Mouse (Mus musculus) hindbrain, postnatal 0 days (tissue): ENCODE data around the gene Bmp6. TPM values are rescaled to one million over a fixed set of nuclear protein-coding genes. Genes with fewer than 3 reads are reported as not detected.

ENCODE experiments used
- ATAC-seq: fragments of 200-750 bp; cut with Nextera tagmentation; 2 replicates; pipeline ENCODE4 v1.8.0; 2017; ENCODE audit warnings: mild to moderate bottlenecking, moderate TSS enrichment, moderate library complexity
- DNase-seq: peaks from one replicate; pipeline ENCODE4 v3.0.0-alpha.2; 2015; ENCODE audit warnings: low spot score
- H3K27ac ChIP-seq: fragments of 300-500 bp; sonication (generic); 2 replicates; pipeline ENCODE4 v1.5.1; 2014; ENCODE audit warnings: mild to moderate bottlenecking
- H3K27me3 ChIP-seq: fragments of 300-500 bp; sonication (generic); 2 replicates; pipeline ENCODE4 v1.6.1; 2014; ENCODE audit warnings: low read length, mixed read lengths; ENCODE audit not compliant: insufficient read depth
- H3K36me3 ChIP-seq: fragments of 300-500 bp; sonication (generic); 2 replicates; pipeline ENCODE4 v1.6.1; 2014; ENCODE audit warnings: low read length, mixed read lengths; ENCODE audit not compliant: insufficient read depth
- H3K4me1 ChIP-seq: fragments of 300-500 bp; sonication (generic); 2 replicates; pipeline ENCODE4 v1.6.1; 2014; ENCODE audit warnings: antibody characterized with exemption, low read length, mixed read lengths; ENCODE audit not compliant: insufficient read depth
- H3K4me2 ChIP-seq: fragments of 300-500 bp; sonication (generic); 2 replicates; pipeline ENCODE4 v1.6.1; 2014; ENCODE audit warnings: low read depth, mild to moderate bottlenecking, low read length, moderate library complexity, mixed read lengths
- H3K4me3 ChIP-seq: fragments of 300-500 bp; sonication (generic); 2 replicates; pipeline ENCODE4 v1.5.1; 2014; ENCODE audit warnings: low read length
- H3K9ac ChIP-seq: fragments of 300-500 bp; sonication (generic); replicated peaks from 2 replicates; pipeline ENCODE4 v1.6.1; 2014; ENCODE audit warnings: mild to moderate bottlenecking, low read length, moderate library complexity, mixed read lengths
- H3K9me3 ChIP-seq: fragments of 300-500 bp; sonication (generic); 2 replicates; pipeline ENCODE4 v1.6.1; 2016; ENCODE audit warnings: low read length, mixed read lengths
- CTCF ChIP-seq: IDR thresholded peaks from 2 replicates; pipeline ENCODE4 v1.5.1; 2016; ENCODE audit warnings: antibody characterized with exemption, control low read depth, low read depth
- WGBS: fragments of 180-500 bp; shearing (Covaris S2); extraction: QIAGEN DNeasy Blood & Tissue Kit; methylation state at CpG from one replicate; pipeline ENCODE4 v1.1.7; 2014; 5-methylcytosine and 5-hydroxymethylcytosine counted together
- polyA plus RNA-seq: library from polyadenylated mRNA; unstranded; fragments of >200 nt; fragmentation: Nextera tagmentation; extraction: Ambion mirVana; gene quantifications from 2 replicates; pipeline ENCODE4 v1.2.1, GENCODE M21; 2015
- total RNA-seq: library from RNA; depleted of rRNA; stranded (reverse); fragments of >200 nt; gene quantifications from 2 replicates; pipeline ENCODE4 v1.2.3, GENCODE M21; 2014

Gene Bmp6
- total and polyA plus RNA-seq, 2 experiments from 2014 or later: 5.2 to 20.9 TPM

DNA sequence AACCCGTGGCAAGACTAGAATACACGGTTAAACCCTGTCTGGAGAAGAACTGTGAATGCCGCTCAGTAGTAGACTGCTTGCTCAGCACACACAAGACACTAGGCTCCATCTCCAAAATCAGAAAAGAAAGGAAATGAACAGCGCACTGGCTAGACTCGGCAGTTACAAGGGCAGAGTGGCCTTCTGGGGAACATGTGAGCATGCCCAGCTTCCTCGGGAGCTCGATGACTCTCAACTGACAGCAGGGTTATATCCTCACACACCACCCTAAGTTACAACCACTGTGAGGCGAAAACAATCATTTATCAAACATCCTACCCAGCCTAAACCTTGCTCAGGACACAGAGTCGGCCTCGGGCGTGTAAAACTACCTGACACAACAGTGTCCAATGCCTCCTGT, 175.4 kb downstream of the Bmp6 start:
- DNase-seq (no peak), ATAC-seq (no peak)
- no peak overlapping the region for H3K27ac ChIP-seq
- peaks cover 31% of the 10 kb centered on the region; the same call in 1 of the 2 replicates for H3K36me3 ChIP-seq
- no peak overlapping the region for H3K4me3 ChIP-seq
- H3K27me3 ChIP-seq: no peaks in the 10 kb centered on the region
- no peaks in the 10 kb centered on the region for H3K4me1 ChIP-seq
- no peak overlapping the region for H3K4me2 ChIP-seq
- no peaks in the 10 kb centered on the region for H3K9me3 ChIP-seq
- WGBS: 94% methylated on average over 11 of the region's 11 CpGs
- no peak for TF ChIP-seq CTCF
- no peak overlapping the region for H3K9ac ChIP-seq

DNA sequence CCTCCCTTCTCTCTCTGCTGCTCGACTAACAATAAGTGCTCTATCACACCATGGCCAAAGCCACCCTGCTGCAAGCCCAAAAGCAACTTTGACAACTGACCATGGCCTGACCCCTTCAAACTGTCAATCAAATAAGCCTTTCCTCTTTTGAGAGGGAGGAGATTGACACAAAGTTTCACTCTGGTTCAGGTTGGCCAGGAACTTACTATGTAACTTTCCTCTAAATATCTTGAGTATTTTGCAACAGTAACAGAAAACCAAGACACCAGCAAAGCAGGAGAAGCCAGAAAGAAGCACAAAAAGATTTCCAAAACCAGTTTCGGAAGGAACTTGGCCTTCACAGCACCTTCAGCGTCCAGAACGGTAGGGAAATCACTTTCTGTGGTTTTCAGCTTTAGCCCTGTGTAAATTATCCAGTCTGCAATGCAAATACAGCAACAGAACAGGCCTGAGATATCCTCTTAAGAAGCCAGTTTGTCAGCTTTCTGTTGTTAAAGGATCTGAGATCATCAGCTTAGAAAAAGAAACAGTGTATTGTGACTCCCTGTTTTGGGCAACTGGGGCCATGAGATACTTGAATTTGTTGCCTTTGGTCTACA, 177.2 kb downstream of the Bmp6 start:
- WGBS: 79% methylated on average over 4 of the region's 4 CpGs
- no peak for TF ChIP-seq CTCF
- H3K9ac ChIP-seq: no peak overlapping the region
- H3K36me3 ChIP-seq: peaks cover 21% of the 10 kb centered on the region; the same call in 1 of the 2 replicates
- H3K27me3 ChIP-seq: no peaks in the 10 kb centered on the region
- no peak for DNase-seq
- no peak for ATAC-seq
- H3K27ac ChIP-seq: no peak overlapping the region
- H3K4me3 ChIP-seq: no peak overlapping the region
- peaks cover 6% of the 10 kb centered on the region; the same call in 1 of the 2 replicates for H3K4me1 ChIP-seq
- no peaks in the 10 kb centered on the region for H3K9me3 ChIP-seq
- H3K4me2 ChIP-seq: no peak overlapping the region

DNA sequence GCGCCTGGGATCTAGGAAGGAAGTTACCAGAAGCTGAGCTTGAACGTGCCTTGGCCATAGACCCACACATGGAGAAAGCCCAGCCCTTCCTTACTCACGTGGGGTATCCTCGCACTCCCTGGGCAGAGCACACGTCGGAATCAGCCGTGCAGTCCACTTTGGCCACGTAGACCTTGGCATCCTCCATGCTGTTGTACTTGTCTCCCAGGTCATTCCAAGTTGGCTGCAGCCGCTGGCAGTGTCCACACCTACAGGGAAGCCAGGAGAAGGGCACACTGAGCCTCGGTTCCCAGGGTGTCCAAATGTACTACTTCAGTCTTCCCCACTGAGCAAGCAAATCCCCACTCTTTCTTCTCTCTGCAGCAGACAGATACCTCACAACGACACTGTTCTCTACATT, 178.3 kb downstream of the Bmp6 start:
- H3K9me3 ChIP-seq: no peaks in the 10 kb centered on the region
- TF ChIP-seq CTCF: no peak
- H3K36me3 ChIP-seq: peaks cover 13% of the 10 kb centered on the region; the same call in 1 of the 2 replicates
- 90% methylated on average over 11 of the region's 11 CpGs for WGBS
- peaks cover 9% of the 10 kb centered on the region; the same call in 1 of the 2 replicates for H3K4me1 ChIP-seq
- no peak overlapping the region for H3K9ac ChIP-seq
- H3K27me3 ChIP-seq: no peaks in the 10 kb centered on the region
- no peak overlapping the region for H3K4me3 ChIP-seq
- no peak for DNase-seq
- no peak overlapping the region for H3K4me2 ChIP-seq
- no peak overlapping the region for H3K27ac ChIP-seq
- no peak for ATAC-seq

DNA sequence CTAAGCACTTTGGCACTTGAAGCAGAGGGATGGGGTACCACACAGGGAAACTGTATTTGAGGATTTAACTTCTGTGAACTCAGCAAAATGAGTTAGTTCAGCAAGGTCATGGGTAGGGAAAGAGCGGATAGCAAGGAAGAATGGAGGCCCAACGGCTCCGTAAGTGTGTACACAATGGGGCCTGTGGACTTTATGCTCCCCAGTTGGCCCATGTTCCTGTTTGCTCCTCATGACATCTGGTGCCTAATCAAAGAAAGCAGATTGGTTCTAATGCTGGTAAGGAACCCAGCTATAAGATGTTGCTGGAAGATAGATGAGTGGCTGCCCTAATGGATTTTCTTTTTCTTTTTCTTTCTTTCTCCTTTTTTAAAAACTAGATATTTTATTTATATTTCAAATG, 180.4 kb downstream of the Bmp6 start:
- 0 out of 2 replicates have a peak, but pooled peaks cover 3% of the 10 kb centered on the region for H3K36me3 ChIP-seq
- no peak overlapping the region for H3K4me2 ChIP-seq
- no peak overlapping the region for H3K27ac ChIP-seq
- H3K9me3 ChIP-seq: no peaks in the 10 kb centered on the region
- WGBS: 80% methylated on average over 3 of the region's 3 CpGs
- TF ChIP-seq CTCF: no peak
- peaks cover 14% of the 10 kb centered on the region; the same call in 1 of the 2 replicates for H3K4me1 ChIP-seq
- DNase-seq (no peak), ATAC-seq (no peak)
- no peak overlapping the region for H3K9ac ChIP-seq
- H3K4me3 ChIP-seq: no peak overlapping the region
- no peaks in the 10 kb centered on the region for H3K27me3 ChIP-seq

DNA sequence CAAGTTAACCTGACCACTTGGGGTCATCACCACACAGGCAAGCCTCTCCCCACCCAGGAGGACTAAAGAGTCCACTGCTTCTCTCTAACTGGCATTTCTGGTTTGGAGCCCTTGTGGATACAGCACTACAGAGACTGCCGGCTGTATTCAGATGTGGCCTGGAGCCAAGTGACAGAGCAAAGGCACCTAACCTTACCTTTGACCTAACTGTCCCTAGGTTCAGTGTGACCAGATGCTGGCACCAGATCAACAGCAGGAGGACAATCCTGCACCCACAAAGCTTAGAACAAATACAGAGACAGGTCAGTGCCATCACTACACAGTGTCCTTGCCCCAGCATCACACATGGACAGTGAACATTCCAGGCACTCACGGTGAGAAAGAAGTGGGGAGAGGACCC, 181.2 kb downstream of the Bmp6 start:
- H3K36me3 ChIP-seq: 0 out of 2 replicates have a peak, but pooled peaks cover 3% of the 10 kb centered on the region
- 69% methylated on average over 2 of the region's 2 CpGs for WGBS
- no peaks in the 10 kb centered on the region for H3K27me3 ChIP-seq
- ATAC-seq (no peak), DNase-seq (no peak)
- no peak overlapping the region for H3K27ac ChIP-seq
- no peaks in the 10 kb centered on the region for H3K9me3 ChIP-seq
- H3K9ac ChIP-seq: no peak overlapping the region
- TF ChIP-seq CTCF: no peak
- no peak overlapping the region for H3K4me3 ChIP-seq
- H3K4me1 ChIP-seq: peaks cover 14% of the 10 kb centered on the region; the same call in 1 of the 2 replicates
- H3K4me2 ChIP-seq: peak overlapping the region; percentile 91

DNA sequence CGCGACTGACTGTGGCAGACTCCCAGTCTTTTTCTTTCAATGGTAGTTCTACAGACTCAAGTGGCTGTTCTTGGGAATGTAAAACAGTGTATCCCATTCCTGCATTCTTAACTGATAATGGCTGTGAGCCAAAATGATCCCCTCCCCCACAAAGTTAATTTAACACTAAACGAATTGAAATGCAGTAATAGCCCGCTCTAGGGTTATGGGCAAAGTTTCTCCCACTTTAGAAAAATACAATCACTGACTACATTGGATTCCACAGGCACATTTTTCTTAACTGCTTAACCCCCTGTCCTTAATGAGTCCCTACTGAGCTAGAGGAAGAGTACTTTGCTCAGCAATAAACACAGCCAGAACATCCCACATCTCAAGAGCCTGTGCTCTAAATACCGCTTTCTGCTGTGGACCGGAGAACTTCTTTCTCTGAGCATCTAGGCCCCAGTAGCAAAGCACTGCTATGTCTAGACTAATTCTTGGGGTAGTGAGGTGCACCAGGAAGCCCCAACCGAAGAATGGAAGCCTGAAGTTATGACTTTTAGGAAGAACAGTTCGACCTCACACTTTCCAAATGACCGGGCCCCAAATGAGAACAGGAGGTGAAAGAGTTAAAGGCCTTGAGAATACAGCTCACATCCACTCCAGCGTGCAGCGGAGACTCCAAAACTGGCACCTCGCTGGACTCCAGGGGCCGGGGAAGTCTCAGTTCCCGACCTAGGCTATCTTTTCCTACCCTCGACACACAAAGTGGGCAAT, 182.3 kb downstream of the Bmp6 start:
- DNase-seq: peak; percentile 63

More for the DNA sequence above, 182.3 kb downstream of the Bmp6 start:
- H3K27ac ChIP-seq: peak overlapping the region; percentile 83
- peaks cover 14% of the 10 kb centered on the region; the same call in 1 of the 2 replicates for H3K4me1 ChIP-seq
- peak overlapping the region; percentile 91 for H3K4me2 ChIP-seq
- H3K4me3 ChIP-seq: peak overlapping the region; percentile 62
- peak; percentile 30 for ATAC-seq
- H3K36me3 ChIP-seq: 0 out of 2 replicates have a peak, but pooled peaks cover 3% of the 10 kb centered on the region
- H3K27me3 ChIP-seq: no peaks in the 10 kb centered on the region
- no peak for TF ChIP-seq CTCF
- no peaks in the 10 kb centered on the region for H3K9me3 ChIP-seq
- 8% methylated on average over 15 of the region's 15 CpGs for WGBS
- H3K9ac ChIP-seq: peak overlapping the region; percentile 79
